Mouse (Mus musculus) cerebellum, postnatal 14 days (tissue): ENCODE results near the gene Pde4c.

Experiments used
- DNase-seq, 2 experiments: peaks; one replicate each; pipeline ENCODE4 v3.0.0; 2021; ENCODE audit warnings: mixed read lengths in 2 of 2

Gene Pde4c

GRCm38 (mm10) chr8:70723486-70724210 lies at the start of gene Pde4c:
TSS of gene Pde4c (plus strand) at chr8:70723720.
- no peak for DNase-seq

GRCm38 (mm10) chr8:70674109-70674508 lies 49.4 kb upstream of the Pde4c start:
- DNase-seq = no peak

- DNase-seq = no peak
Observed at GRCm38 (mm10) chr8:70674716-70675115, 48.8 kb upstream of the Pde4c start.

- DNase-seq = no peak
Observed at GRCm38 (mm10) chr8:70675336-70675735, 48.2 kb upstream of the Pde4c start.

GRCm38 (mm10) chr8:70677451-70678080 lies 46.0 kb upstream of the Pde4c start:
- DNase-seq = no peak

- no peak for DNase-seq
Observed at GRCm38 (mm10) chr8:70678679-70679078, 44.8 kb upstream of the Pde4c start.

GRCm38 (mm10) chr8:70679404-70679803 lies 44.1 kb upstream of the Pde4c start:
- no peak for DNase-seq

GRCm38 (mm10) chr8:70680039-70680438 lies 43.5 kb upstream of the Pde4c start:
- DNase-seq = no peak

GRCm38 (mm10) chr8:70681410-70681809 lies 42.1 kb upstream of the Pde4c start:
- no peak for DNase-seq

GRCm38 (mm10) chr8:70682193-70682592 lies 41.3 kb upstream of the Pde4c start:
- no peak for DNase-seq

GRCm38 (mm10) chr8:70682692-70683091 lies 40.8 kb upstream of the Pde4c start:
- DNase-seq = no peak

GRCm38 (mm10) chr8:70684291-70684690 lies 39.2 kb upstream of the Pde4c start:
- DNase-seq = no peak

GRCm38 (mm10) chr8:70687576-70687975 lies 35.9 kb upstream of the Pde4c start:
- DNase-seq = peak; percentile 68 to 78

- no peak for DNase-seq
Observed at GRCm38 (mm10) chr8:70688136-70688535, 35.4 kb upstream of the Pde4c start.

GRCm38 (mm10) chr8:70689892-70690390 lies 33.6 kb upstream of the Pde4c start:
- no peak for DNase-seq

GRCm38 (mm10) chr8:70691230-70691629 lies 32.3 kb upstream of the Pde4c start:
- DNase-seq = no peak

GRCm38 (mm10) chr8:70691727-70692231 lies 31.7 kb upstream of the Pde4c start:
- DNase-seq = no peak

GRCm38 (mm10) chr8:70693636-70694035 lies 29.9 kb upstream of the Pde4c start:
- DNase-seq = no peak

GRCm38 (mm10) chr8:70695318-70696018 lies 28.1 kb upstream of the Pde4c start:
- DNase-seq = peak; percentile 66 to 73

- peak; percentile 87 to 90 for DNase-seq
Observed at GRCm38 (mm10) chr8:70696019-70696885, 27.3 kb upstream of the Pde4c start.

- peak in 1 of 2 experiments; percentile 36 for DNase-seq
Observed at GRCm38 (mm10) chr8:70696946-70697345, 26.6 kb upstream of the Pde4c start.
